Comparison of ENCODE assay signal across 30 mouse cellular contexts in genomic region chr17:30620548-30620947, GRCm38 (mm10).
"Had no signal": no experiment of that assay in that cellular context is flagged by ENCODE, and none has a peak within 500 bp of the region (broad histone marks: within the 10 kb centered on the region; RNA-seq: fewer than 3 reads in every experiment).

No protein-coding gene starts in this region.

- H3K4me2 ChIP-seq: limb, embryonic 12.5 days; limb, embryonic 13.5 days; limb, embryonic 15.5 days; liver, embryonic 11.5 days; liver, embryonic 12.5 days; liver, embryonic 13.5 days; liver, embryonic 15.5 days; lung, embryonic 14.5 days; lung, embryonic 15.5 days; midbrain, embryonic 11.5 days; midbrain, embryonic 12.5 days; midbrain, embryonic 13.5 days; midbrain, embryonic 15.5 days had no signal

- H3K36me3 ChIP-seq: limb, embryonic 10.5 days; limb, embryonic 12.5 days; limb, embryonic 13.5 days; limb, embryonic 15.5 days; liver, embryonic 12.5 days; liver, embryonic 13.5 days; liver, embryonic 15.5 days; lung, embryonic 15.5 days; midbrain, embryonic 10.5 days; midbrain, embryonic 12.5 days; midbrain, embryonic 13.5 days; midbrain, embryonic 15.5 days had no signal

- H3K4me3 ChIP-seq: limb, embryonic 10.5 days; limb, embryonic 12.5 days; limb, embryonic 13.5 days; limb, embryonic 15.5 days; liver, embryonic 12.5 days; liver, embryonic 13.5 days; liver, embryonic 15.5 days; lung, embryonic 15.5 days; megakaryocyte, embryonic 14.5 days; midbrain, embryonic 10.5 days; midbrain, embryonic 12.5 days; midbrain, embryonic 13.5 days; midbrain, embryonic 15.5 days; myocyte had no signal

- H3K27me3 ChIP-seq: limb, embryonic 12.5 days; limb, embryonic 13.5 days; limb, embryonic 15.5 days; liver, embryonic 12.5 days; liver, embryonic 13.5 days; liver, embryonic 15.5 days; lung, embryonic 15.5 days; midbrain, embryonic 12.5 days; midbrain, embryonic 13.5 days; midbrain, embryonic 15.5 days had no signal

- H3K9ac ChIP-seq: limb, embryonic 12.5 days; limb, embryonic 13.5 days; limb, embryonic 15.5 days; liver, embryonic 12.5 days; liver, embryonic 13.5 days; liver, embryonic 14.5 days; liver, embryonic 15.5 days; liver, postnatal 0 days; lung, embryonic 14.5 days; lung, embryonic 15.5 days; midbrain, embryonic 12.5 days; midbrain, embryonic 13.5 days; midbrain, embryonic 15.5 days had no signal

- ATAC-seq: liver, embryonic 12.5 days; liver, postnatal 0 days; lung, postnatal 0 days; midbrain, embryonic 13.5 days; midbrain, embryonic 15.5 days; midbrain, embryonic 16.5 days had no signal

- H3K4me1 ChIP-seq: limb, embryonic 10.5 days; limb, embryonic 15.5 days; lung, embryonic 15.5 days; megakaryocyte, embryonic 14.5 days; midbrain, embryonic 10.5 days; midbrain, embryonic 12.5 days; midbrain, embryonic 13.5 days; midbrain, embryonic 15.5 days had no signal

- H3K27ac ChIP-seq: limb, embryonic 10.5 days; limb, embryonic 12.5 days; limb, embryonic 13.5 days; limb, embryonic 15.5 days; liver, embryonic 12.5 days; liver, embryonic 13.5 days; liver, embryonic 14.5 days; liver, embryonic 15.5 days; lung, embryonic 15.5 days; macrophage; midbrain, embryonic 10.5 days; midbrain, embryonic 12.5 days; midbrain, embryonic 13.5 days; midbrain, embryonic 15.5 days had no signal

- H3K9me3 ChIP-seq: limb, embryonic 10.5 days; limb, embryonic 12.5 days; limb, embryonic 13.5 days; limb, embryonic 15.5 days; liver, embryonic 13.5 days; liver, embryonic 15.5 days; lung, embryonic 15.5 days; midbrain, embryonic 10.5 days; midbrain, embryonic 12.5 days; midbrain, embryonic 13.5 days; midbrain, embryonic 15.5 days had no signal

- DNase-seq: left cerebral cortex, postnatal 4 days; liver; liver, embryonic 13.5 days; liver, postnatal 0 days; lung, adult 18-20 months; lung, adult 2 months; lung, embryonic 14.5 days; lung, postnatal 10 days; lung, postnatal 14 days; lung, postnatal 36 days; midbrain, embryonic 14.5 days had no signal
